Mouse (Mus musculus): ENCODE data around the gene Lce1i. TPM values are rescaled to one million over a fixed set of nuclear protein-coding genes. Genes with fewer than 3 reads are reported as not detected.
"Not testable (repeated sequence)": the region's sequence is repeated elsewhere in the genome, so short reads cannot be mapped to it uniquely, and the experiment has no call there.

Lce1i gene
- polyA plus RNA-seq (2012; rRNA removed), result not detected in 2 replicates

DNA sequence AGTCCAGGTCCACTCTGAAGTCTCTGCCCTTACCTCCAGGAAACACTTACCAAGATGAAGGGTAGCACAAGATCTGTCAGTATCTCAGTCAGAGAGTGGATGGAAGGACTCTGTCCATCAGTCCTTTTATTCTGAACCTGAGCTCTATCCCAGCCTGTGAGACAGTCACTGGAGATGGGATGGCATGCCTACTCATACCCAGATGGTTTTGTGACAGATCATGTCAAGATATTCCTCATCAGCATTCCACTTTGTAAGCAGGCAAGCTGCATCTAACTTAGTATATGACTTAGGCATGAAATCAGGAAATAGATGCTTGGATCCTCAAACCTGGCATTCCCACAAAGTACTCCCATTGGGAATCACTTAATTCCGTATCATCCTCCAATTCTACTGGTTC, at the start of gene Lce1i:
Gene Lce1i (minus strand): TSS at position 101 of the 400 bp plus-strand sequence.
- Histone ChIP-seq H3K27ac (ENCODE audit: insufficient read depth, low read depth, low read length) (no peak within 1 kb of the TSS), H3K4me1 (ENCODE audit: control insufficient read depth, insufficient read depth, low read length) (no peaks in the 10 kb centered on the region), H3K27me3 (replicated peaks; ENCODE audit: control insufficient read depth, insufficient read depth, low read length) (no peaks in the 10 kb centered on the region), H3K4me3 (ENCODE audit: insufficient read depth, low read depth, low read length) (no peak within 1 kb of the TSS), H3K36me3 (ENCODE audit: control insufficient read depth, insufficient read depth, low read length) (no peaks in the 10 kb centered on the region)
- TF ChIP-seq CTCF (conservative IDR thresholded peaks at IDR 0.05; ENCODE audit: insufficient read depth, insufficient read length, low read depth, low read length) (no peak), POLR2A (IDR thresholded peaks at IDR 0.05; ENCODE audit: low read depth, low read length) (no peak)
- DNase-seq, result no peak
- 80% methylated on average over 1 of the region's 1 CpGs for WGBS

DNA sequence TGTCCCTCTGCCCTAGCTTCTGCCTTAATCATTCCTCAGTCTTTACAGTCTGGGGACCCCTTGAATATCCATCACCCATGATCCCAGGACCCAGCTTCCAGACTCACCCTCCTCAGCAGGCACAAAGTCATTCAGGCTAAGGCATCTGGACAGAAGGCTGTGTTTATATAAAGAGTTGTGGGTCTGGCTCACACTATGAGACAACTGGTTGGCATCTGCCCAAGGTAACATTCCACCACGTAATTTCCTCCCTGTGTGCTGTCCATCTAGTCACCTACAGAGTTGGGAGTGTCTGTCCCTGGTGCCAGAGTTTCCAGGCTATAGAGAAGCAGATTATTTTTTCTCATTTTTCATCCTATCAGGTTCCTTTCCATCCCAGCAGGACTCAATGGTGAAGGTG, 48.4 kb upstream of the Lce1i start, which contains the start of gene Kprp:
Gene Kprp (minus strand): TSS at position 140 of the 400 bp plus-strand sequence.
- no peak within 1 kb of the TSS for H3K4me3 ChIP-seq (ENCODE audit: insufficient read depth, low read depth, low read length)
- TF ChIP-seq CTCF (conservative IDR thresholded peaks at IDR 0.05; ENCODE audit: insufficient read depth, insufficient read length, low read depth, low read length) (no peak), POLR2A (IDR thresholded peaks at IDR 0.05; ENCODE audit: low read depth, low read length) (no peak)
- 3% methylated on average over 1 of the region's 1 CpGs for WGBS

DNA sequence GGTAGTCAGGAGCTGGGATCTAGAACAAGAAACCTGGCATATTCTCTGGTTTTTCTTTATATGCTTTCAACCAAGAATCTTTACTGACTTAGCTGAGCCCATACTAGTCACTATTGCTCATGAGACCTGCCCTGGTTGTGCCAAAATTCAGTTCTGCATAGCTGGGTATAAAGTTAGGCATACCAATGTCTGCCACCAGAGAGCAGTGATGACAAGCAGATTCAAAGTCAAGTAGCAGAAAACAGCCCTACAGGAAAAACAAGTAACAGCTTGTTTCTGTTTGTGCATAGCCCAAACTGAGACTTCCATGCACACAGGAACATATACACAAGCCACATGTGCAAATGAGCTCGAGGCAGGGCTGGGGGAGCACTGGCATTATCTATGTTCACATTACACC, 47.1 kb upstream of the Lce1i start:
- no peak for TF ChIP-seq CTCF (conservative IDR thresholded peaks at IDR 0.05; ENCODE audit: insufficient read depth, insufficient read length, low read depth, low read length)
- TF ChIP-seq POLR2A (IDR thresholded peaks at IDR 0.05; ENCODE audit: low read depth, low read length), result no peak
- 32% methylated on average over 1 of the region's 1 CpGs for WGBS
- H3K4me1 ChIP-seq (ENCODE audit: control insufficient read depth, insufficient read depth, low read length), result no peaks in the 10 kb centered on the region
- H3K4me3 ChIP-seq (ENCODE audit: insufficient read depth, low read depth, low read length), result no peak overlapping the region
- DNase-seq, result peak; percentile 5
- no peaks in the 10 kb centered on the region for H3K36me3 ChIP-seq (ENCODE audit: control insufficient read depth, insufficient read depth, low read length)
- no peak overlapping the region for H3K27ac ChIP-seq (ENCODE audit: insufficient read depth, low read depth, low read length)
- H3K27me3 ChIP-seq (replicated peaks; ENCODE audit: control insufficient read depth, insufficient read depth, low read length), result no peaks in the 10 kb centered on the region

More for the DNA sequence above, 48.4 kb upstream of the Lce1i start, which contains the start of gene Kprp:
- Histone ChIP-seq H3K36me3 (ENCODE audit: control insufficient read depth, insufficient read depth, low read length) (no peaks in the 10 kb centered on the region), H3K4me1 (ENCODE audit: control insufficient read depth, insufficient read depth, low read length) (no peaks in the 10 kb centered on the region), H3K27me3 (replicated peaks; ENCODE audit: control insufficient read depth, insufficient read depth, low read length) (no peaks in the 10 kb centered on the region), H3K27ac (ENCODE audit: insufficient read depth, low read depth, low read length) (no peak within 1 kb of the TSS)
- no peak for DNase-seq

DNA sequence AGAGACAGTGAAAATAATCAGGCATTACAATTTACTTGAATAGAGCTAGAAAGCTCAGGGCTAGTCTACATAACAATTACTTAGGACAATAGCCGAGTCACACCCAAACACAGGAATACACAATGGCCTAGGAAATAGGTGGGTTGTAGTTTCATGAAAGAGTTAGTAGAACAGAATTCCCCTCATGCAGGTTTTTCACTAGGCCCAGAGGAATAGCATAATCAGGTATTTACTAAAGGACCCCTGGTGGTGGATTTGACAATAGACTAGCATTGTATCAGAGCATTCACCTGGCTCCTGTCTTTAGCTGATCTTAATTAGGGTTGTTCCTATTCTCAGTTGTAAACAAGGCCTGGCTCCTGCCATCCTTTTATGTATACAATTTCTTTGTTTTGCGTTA, 37.3 kb upstream of the Lce1i start:
- not testable (repeated sequence) for H3K27me3 ChIP-seq (replicated peaks; ENCODE audit: control insufficient read depth, insufficient read depth, low read length); H3K4me3 ChIP-seq (ENCODE audit: insufficient read depth, low read depth, low read length); H3K4me1 ChIP-seq (ENCODE audit: control insufficient read depth, insufficient read depth, low read length); H3K36me3 ChIP-seq (ENCODE audit: control insufficient read depth, insufficient read depth, low read length); DNase-seq; H3K27ac ChIP-seq (ENCODE audit: insufficient read depth, low read depth, low read length)
- 88% methylated on average over 2 of the region's 2 CpGs for WGBS

DNA sequence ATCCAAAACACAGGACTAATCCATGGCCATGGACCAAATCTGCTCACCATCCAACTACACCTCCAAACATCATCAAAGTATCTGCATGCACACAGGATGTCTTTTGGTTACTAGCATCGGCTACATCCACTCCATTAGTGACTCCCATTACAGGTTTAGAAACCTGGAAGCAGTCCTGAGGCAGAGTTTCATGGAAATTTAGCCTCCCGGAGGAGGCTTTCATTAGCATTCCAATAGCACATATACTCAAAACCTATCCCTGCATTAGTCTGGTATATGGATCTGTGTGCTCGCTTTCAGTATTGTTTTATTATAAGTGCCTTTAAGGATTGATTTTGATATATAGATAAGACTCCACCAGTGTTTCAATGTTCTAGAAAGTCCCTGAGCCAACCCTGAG, 36.9 kb upstream of the Lce1i start:
- H3K4me1 ChIP-seq (ENCODE audit: control insufficient read depth, insufficient read depth, low read length), result no peaks in the 10 kb centered on the region
- no peak for DNase-seq
- TF ChIP-seq CTCF (conservative IDR thresholded peaks at IDR 0.05; ENCODE audit: insufficient read depth, insufficient read length, low read depth, low read length) (no peak), POLR2A (IDR thresholded peaks at IDR 0.05; ENCODE audit: low read depth, low read length) (no peak)
- no peak overlapping the region for H3K27ac ChIP-seq (ENCODE audit: insufficient read depth, low read depth, low read length)
- no peaks in the 10 kb centered on the region for H3K36me3 ChIP-seq (ENCODE audit: control insufficient read depth, insufficient read depth, low read length)
- H3K27me3 ChIP-seq (replicated peaks; ENCODE audit: control insufficient read depth, insufficient read depth, low read length), result no peaks in the 10 kb centered on the region
- no peak overlapping the region for H3K4me3 ChIP-seq (ENCODE audit: insufficient read depth, low read depth, low read length)
- WGBS, result 92% methylated on average over 3 of the region's 3 CpGs

DNA sequence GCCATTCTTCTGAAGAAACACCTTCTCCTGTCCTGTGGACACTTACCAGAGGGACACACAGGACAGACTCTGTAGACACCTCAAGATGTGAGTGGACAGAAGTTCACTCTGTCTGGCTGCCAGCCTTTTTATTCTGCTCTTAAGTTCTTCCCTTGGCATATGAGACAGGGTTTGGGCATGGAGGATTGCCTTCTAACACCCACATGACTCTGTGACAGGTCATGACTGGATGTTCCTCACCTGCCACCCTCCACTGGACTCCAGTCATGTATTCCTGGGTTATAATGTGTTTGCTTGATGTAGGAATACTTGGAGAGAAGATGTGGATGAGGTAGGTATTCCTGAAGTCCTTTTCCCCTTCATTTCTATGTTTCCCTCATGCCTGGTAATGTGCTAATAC, 29.1 kb upstream of the Lce1i start, which contains the start of gene Lce1k:
Gene Lce1k (minus strand): TSS at position 101 of the 400 bp plus-strand sequence.
- H3K4me3 ChIP-seq (ENCODE audit: insufficient read depth, low read depth, low read length), result no peak within 1 kb of the TSS
- no peaks in the 10 kb centered on the region for H3K4me1 ChIP-seq (ENCODE audit: control insufficient read depth, insufficient read depth, low read length)
- no peaks in the 10 kb centered on the region for H3K27me3 ChIP-seq (replicated peaks; ENCODE audit: control insufficient read depth, insufficient read depth, low read length)
- no peak within 1 kb of the TSS for H3K27ac ChIP-seq (ENCODE audit: insufficient read depth, low read depth, low read length)
- TF ChIP-seq POLR2A (IDR thresholded peaks at IDR 0.05; ENCODE audit: low read depth, low read length) (no peak), CTCF (conservative IDR thresholded peaks at IDR 0.05; ENCODE audit: insufficient read depth, insufficient read length, low read depth, low read length) (no peak)
- DNase-seq, result no peak
- no peaks in the 10 kb centered on the region for H3K36me3 ChIP-seq (ENCODE audit: control insufficient read depth, insufficient read depth, low read length)

DNA sequence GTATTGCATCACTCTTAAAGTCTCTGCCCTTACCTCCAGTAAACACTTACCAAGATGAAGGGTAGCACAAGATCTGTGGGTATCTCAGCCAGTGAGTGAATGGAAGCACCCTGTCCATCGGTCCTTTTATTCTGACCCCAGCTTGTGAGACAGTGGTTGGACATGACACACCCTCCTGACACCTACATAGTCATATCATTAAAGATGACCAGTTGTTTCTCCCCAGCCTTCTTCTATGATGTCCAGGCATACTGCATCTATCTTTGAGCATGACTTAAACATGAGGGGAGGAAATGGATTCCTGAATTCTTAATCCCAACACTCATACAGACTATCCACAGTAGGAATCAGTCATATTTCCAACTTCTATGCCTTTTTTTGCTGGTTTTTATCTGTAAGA, 11.7 kb upstream of the Lce1i start, which contains the start of gene Lce1j:
Gene Lce1j (minus strand): TSS at position 101 of the 400 bp plus-strand sequence.
- Histone ChIP-seq H3K27me3 (replicated peaks; ENCODE audit: control insufficient read depth, insufficient read depth, low read length) (no peaks in the 10 kb centered on the region), H3K27ac (ENCODE audit: insufficient read depth, low read depth, low read length) (no peak within 1 kb of the TSS), H3K36me3 (ENCODE audit: control insufficient read depth, insufficient read depth, low read length) (no peaks in the 10 kb centered on the region), H3K4me1 (ENCODE audit: control insufficient read depth, insufficient read depth, low read length) (no peaks in the 10 kb centered on the region), H3K4me3 (ENCODE audit: insufficient read depth, low read depth, low read length) (no peak within 1 kb of the TSS)
- 92% methylated on average over 1 of the region's 1 CpGs for WGBS
- TF ChIP-seq POLR2A (IDR thresholded peaks at IDR 0.05; ENCODE audit: low read depth, low read length) (no peak), CTCF (conservative IDR thresholded peaks at IDR 0.05; ENCODE audit: insufficient read depth, insufficient read length, low read depth, low read length) (no peak)
- no peak for DNase-seq

DNA sequence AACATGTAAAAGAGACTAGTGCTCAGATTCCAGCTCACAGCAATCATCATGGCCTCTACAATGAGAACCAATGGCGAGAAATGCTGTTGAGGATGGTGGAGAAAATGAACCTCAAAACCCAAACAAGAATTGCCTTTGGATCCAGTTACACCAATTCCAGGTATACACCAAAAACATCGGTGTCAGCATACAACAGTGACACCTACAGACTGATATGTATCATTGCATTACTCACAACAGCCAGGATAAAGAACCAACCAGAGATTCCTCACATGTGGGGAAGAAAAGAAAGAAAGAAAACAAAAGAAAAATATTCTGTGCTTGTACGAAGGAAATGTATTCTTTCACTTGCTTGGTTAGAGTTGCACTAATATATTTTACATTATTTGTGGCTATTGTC, 7.1 kb downstream of the Lce1i start:
- DNase-seq, result peak; percentile 11
- TF ChIP-seq POLR2A (IDR thresholded peaks at IDR 0.05; ENCODE audit: low read depth, low read length) (no peak), CTCF (conservative IDR thresholded peaks at IDR 0.05; ENCODE audit: insufficient read depth, insufficient read length, low read depth, low read length) (no peak)
- no peak overlapping the region for H3K27ac ChIP-seq (ENCODE audit: insufficient read depth, low read depth, low read length)
- H3K27me3 ChIP-seq (replicated peaks; ENCODE audit: control insufficient read depth, insufficient read depth, low read length), result no peaks in the 10 kb centered on the region
- H3K4me1 ChIP-seq (ENCODE audit: control insufficient read depth, insufficient read depth, low read length), result no peaks in the 10 kb centered on the region
- WGBS, result 22% methylated on average over 3 of the region's 3 CpGs
- H3K4me3 ChIP-seq (ENCODE audit: insufficient read depth, low read depth, low read length), result no peak overlapping the region
- H3K36me3 ChIP-seq (ENCODE audit: control insufficient read depth, insufficient read depth, low read length), result no peaks in the 10 kb centered on the region

Measured in kidney, adult 2 months (tissue).